Mouse (Mus musculus): ENCODE results near the gene Scarb1. TPM values are rescaled to one million over a fixed set of nuclear protein-coding genes. Genes with fewer than 3 reads are reported as not detected.
A peak's percentile ranks its signal among the peaks of the same experiment; 100 is the strongest.

Gene Scarb1
- total and polyA plus RNA-seq, 2 experiments from 2014 or later: 58.2 to 79.8 TPM

- WGBS: 77% methylated on average over 10 of the region's 10 CpGs
- Histone ChIP-seq H3K27ac (ENCODE audit: low read depth) (0 out of 2 replicates have a peak overlapping the region, but pooled peaks have one; percentile 92), H3K9ac (replicated peaks; ENCODE audit: low read depth, low read length) (no peak overlapping the region), H3K27me3 (ENCODE audit: control insufficient read depth, insufficient read depth, low read length) (no peaks in the 10 kb centered on the region), H3K9me3 (replicated peaks; ENCODE audit: control insufficient read depth, low read length) (no peaks in the 10 kb centered on the region), H3K4me2 (ENCODE audit: low read depth, low read length) (no peak overlapping the region), H3K4me1 (ENCODE audit: control insufficient read depth, insufficient read depth) (peaks cover 16% of the 10 kb centered on the region; the same call in 1 of the 2 replicates), H3K4me3 (ENCODE audit: low read depth, low read length) (no peak overlapping the region), H3K36me3 (replicated peaks; ENCODE audit: control insufficient read depth, insufficient read depth, low read length) (peaks cover 4% of the 10 kb centered on the region; the same call in 1 of the 2 replicates)
- ATAC-seq (ENCODE audit: insufficient read depth, low read depth) (no peak), DNase-seq (ENCODE audit: low spot score) (no peak)
- TF ChIP-seq EP300 (IDR thresholded peaks at IDR 0.05; ENCODE audit: low read depth): no peak
- no peak for TF ChIP-seq CTCF (IDR thresholded peaks at IDR 0.05; ENCODE audit: low read depth)
These were observed 68.5 kb downstream of the Scarb1 start for GRCm38 (mm10) chr5:125272231-125272988.

GRCm38 (mm10) chr5:125271531-125272203 is 69.2 kb downstream of the Scarb1 start:
- Histone ChIP-seq H3K4me3 (ENCODE audit: low read depth, low read length) (no peak overlapping the region), H3K27ac (ENCODE audit: low read depth) (no peak overlapping the region), H3K27me3 (ENCODE audit: control insufficient read depth, insufficient read depth, low read length) (no peaks in the 10 kb centered on the region), H3K4me1 (ENCODE audit: control insufficient read depth, insufficient read depth) (peaks cover 20% of the 10 kb centered on the region; the same call in 1 of the 2 replicates), H3K4me2 (ENCODE audit: low read depth, low read length) (no peak overlapping the region), H3K9me3 (replicated peaks; ENCODE audit: control insufficient read depth, low read length) (no peaks in the 10 kb centered on the region), H3K36me3 (replicated peaks; ENCODE audit: control insufficient read depth, insufficient read depth, low read length) (no peaks in the 10 kb centered on the region), H3K9ac (replicated peaks; ENCODE audit: low read depth, low read length) (no peak overlapping the region)
- peak; percentile 98 for TF ChIP-seq CTCF (IDR thresholded peaks at IDR 0.05; ENCODE audit: low read depth)
- no peak for TF ChIP-seq EP300 (IDR thresholded peaks at IDR 0.05; ENCODE audit: low read depth)
- ATAC-seq (ENCODE audit: insufficient read depth, low read depth) (peak; percentile 24), DNase-seq (ENCODE audit: low spot score) (peak; percentile 80)
- WGBS: 10% methylated on average over 15 of the region's 15 CpGs

GRCm38 (mm10) chr5:125270587-125271130 is 70.2 kb downstream of the Scarb1 start:
- ATAC-seq (ENCODE audit: insufficient read depth, low read depth) (no peak), DNase-seq (ENCODE audit: low spot score) (peak; percentile 84)
- Histone ChIP-seq H3K36me3 (replicated peaks; ENCODE audit: control insufficient read depth, insufficient read depth, low read length) (no peaks in the 10 kb centered on the region), H3K9ac (replicated peaks; ENCODE audit: low read depth, low read length) (no peak overlapping the region), H3K4me2 (ENCODE audit: low read depth, low read length) (no peak overlapping the region), H3K4me3 (ENCODE audit: low read depth, low read length) (no peak overlapping the region), H3K27ac (ENCODE audit: low read depth) (no peak overlapping the region), H3K9me3 (replicated peaks; ENCODE audit: control insufficient read depth, low read length) (no peaks in the 10 kb centered on the region), H3K4me1 (ENCODE audit: control insufficient read depth, insufficient read depth) (peaks cover 23% of the 10 kb centered on the region; the same call in 1 of the 2 replicates), H3K27me3 (ENCODE audit: control insufficient read depth, insufficient read depth, low read length) (no peaks in the 10 kb centered on the region)
- 14% methylated on average over 12 of the region's 12 CpGs for WGBS
- peak; percentile 92 for TF ChIP-seq CTCF (IDR thresholded peaks at IDR 0.05; ENCODE audit: low read depth)
- TF ChIP-seq EP300 (IDR thresholded peaks at IDR 0.05; ENCODE audit: low read depth): no peak

DNA sequence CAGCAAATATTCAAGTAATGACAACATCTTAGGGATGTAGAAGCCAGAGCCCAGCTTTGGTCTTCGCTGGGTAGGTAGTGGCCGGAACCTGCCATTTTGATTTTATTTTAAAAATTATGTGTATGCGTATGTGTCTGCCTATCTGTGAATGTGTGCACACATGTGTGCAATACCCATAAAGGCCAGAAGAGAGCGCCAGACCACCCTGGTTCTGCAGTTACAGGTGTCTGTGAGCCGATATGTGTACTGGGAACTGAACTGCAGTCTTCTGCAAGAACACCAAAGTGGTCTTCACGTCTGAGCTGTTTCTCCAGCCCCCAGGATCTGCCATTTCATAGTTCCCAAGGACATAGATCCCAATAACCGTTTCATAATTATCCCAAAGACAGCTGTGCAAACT is 71.1 kb downstream of the Scarb1 start:
- DNase-seq (ENCODE audit: low spot score) (no peak), ATAC-seq (ENCODE audit: insufficient read depth, low read depth) (no peak)
- Histone ChIP-seq H3K4me2 (ENCODE audit: low read depth, low read length) (no peak overlapping the region), H3K36me3 (replicated peaks; ENCODE audit: control insufficient read depth, insufficient read depth, low read length) (no peaks in the 10 kb centered on the region), H3K4me1 (ENCODE audit: control insufficient read depth, insufficient read depth) (peaks cover 27% of the 10 kb centered on the region), H3K9ac (replicated peaks; ENCODE audit: low read depth, low read length) (no peak overlapping the region), H3K9me3 (replicated peaks; ENCODE audit: control insufficient read depth, low read length) (no peaks in the 10 kb centered on the region), H3K4me3 (ENCODE audit: low read depth, low read length) (no peak overlapping the region), H3K27ac (ENCODE audit: low read depth) (no peak overlapping the region), H3K27me3 (ENCODE audit: control insufficient read depth, insufficient read depth, low read length) (no peaks in the 10 kb centered on the region)
- TF ChIP-seq EP300 (IDR thresholded peaks at IDR 0.05; ENCODE audit: low read depth): no peak
- TF ChIP-seq CTCF (IDR thresholded peaks at IDR 0.05; ENCODE audit: low read depth): peak; percentile 30
- 87% methylated on average over 7 of the region's 7 CpGs for WGBS

DNA sequence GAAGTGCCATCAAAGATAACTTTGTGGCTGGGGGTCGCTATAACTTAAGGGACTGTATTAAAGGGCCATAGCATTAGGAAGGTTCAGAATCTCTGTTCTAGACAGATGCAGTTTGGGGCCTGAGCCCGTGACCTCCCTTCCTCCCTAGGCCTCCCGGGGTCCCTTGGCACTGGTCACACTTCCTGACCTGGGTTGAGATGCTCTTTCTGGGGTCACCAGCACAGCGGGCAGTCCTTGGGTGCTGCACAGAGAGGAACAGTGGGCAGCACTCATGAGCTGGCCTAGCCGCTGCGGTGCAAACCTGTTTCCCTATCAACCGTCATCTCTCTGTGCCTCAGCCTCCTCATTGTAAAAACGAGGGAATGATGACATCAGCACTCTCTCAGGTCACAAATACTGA is 71.5 kb downstream of the Scarb1 start:
- WGBS: 84% methylated on average over 8 of the region's 8 CpGs
- H3K4me2 ChIP-seq (ENCODE audit: low read depth, low read length): no peak overlapping the region
- H3K9ac ChIP-seq (replicated peaks; ENCODE audit: low read depth, low read length): no peak overlapping the region
- H3K36me3 ChIP-seq (replicated peaks; ENCODE audit: control insufficient read depth, insufficient read depth, low read length): no peaks in the 10 kb centered on the region
- ATAC-seq (ENCODE audit: insufficient read depth, low read depth): no peak
- H3K9me3 ChIP-seq (replicated peaks; ENCODE audit: control insufficient read depth, low read length): no peaks in the 10 kb centered on the region
- no peaks in the 10 kb centered on the region for H3K27me3 ChIP-seq (ENCODE audit: control insufficient read depth, insufficient read depth, low read length)
- H3K4me1 ChIP-seq (ENCODE audit: control insufficient read depth, insufficient read depth): peaks cover 31% of the 10 kb centered on the region
- no peak for DNase-seq (ENCODE audit: low spot score)
- H3K27ac ChIP-seq (ENCODE audit: low read depth): no peak overlapping the region
- TF ChIP-seq CTCF (IDR thresholded peaks at IDR 0.05; ENCODE audit: low read depth) (no peak), EP300 (IDR thresholded peaks at IDR 0.05; ENCODE audit: low read depth) (no peak)
- no peak overlapping the region for H3K4me3 ChIP-seq (ENCODE audit: low read depth, low read length)

Measured in heart, postnatal 0 days (tissue).